Mouse (Mus musculus) midbrain, postnatal 0 days (tissue): ENCODE measurements around the gene Pmp22. TPM values are rescaled to one million over a fixed set of nuclear protein-coding genes. Genes with fewer than 3 reads are reported as not detected.
A peak's percentile ranks its signal among the peaks of the same experiment; 100 is the strongest.

Source experiments
- ATAC-seq: fragments of 200-750 bp; cut with Nextera tagmentation; 2 replicates; pipeline ENCODE4 v1.8.0; 2017; ENCODE audit warnings: moderate number of reproducible peaks, mild to moderate bottlenecking, moderate TSS enrichment, moderate library complexity; ENCODE audit not compliant: low FRiP score
- DNase-seq: peaks from one replicate; pipeline ENCODE4 v3.0.0-alpha.2; 2015; ENCODE audit warnings: low spot score
- H3K27ac ChIP-seq: fragments of 300-500 bp; sonication (generic); 2 replicates; pipeline ENCODE4 v1.5.1; 2014; ENCODE audit warnings: low read depth, mild to moderate bottlenecking, low read length, mixed read lengths
- H3K27me3 ChIP-seq: fragments of 300-500 bp; sonication (generic); 2 replicates; pipeline ENCODE4 v1.6.1; 2014; ENCODE audit warnings: low read length, control low read depth, mixed read lengths; ENCODE audit not compliant: insufficient read depth
- H3K36me3 ChIP-seq: fragments of 300-500 bp; sonication (generic); 2 replicates; pipeline ENCODE4 v1.6.1; 2014; ENCODE audit warnings: low read length, control low read depth, mixed read lengths; ENCODE audit not compliant: insufficient read depth
- H3K4me1 ChIP-seq: fragments of 300-500 bp; sonication (generic); 2 replicates; pipeline ENCODE4 v1.6.1; 2014; ENCODE audit warnings: mild to moderate bottlenecking, control low read depth, antibody characterized with exemption, low read length, mixed read lengths; ENCODE audit not compliant: insufficient read depth
- H3K4me2 ChIP-seq: fragments of 300-500 bp; sonication (generic); 2 replicates; pipeline ENCODE4 v1.6.1; 2014; ENCODE audit warnings: low read depth, mild to moderate bottlenecking, low read length, mixed read lengths; ENCODE audit not compliant: poor library complexity, severe bottlenecking
- H3K4me3 ChIP-seq: fragments of 300-500 bp; sonication (generic); 2 replicates; pipeline ENCODE4 v1.5.1; 2014; ENCODE audit warnings: low read depth, mild to moderate bottlenecking, low read length, moderate library complexity
- H3K9ac ChIP-seq: fragments of 300-500 bp; sonication (generic); replicated peaks from 2 replicates; pipeline ENCODE4 v1.6.1; 2014; ENCODE audit warnings: mild to moderate bottlenecking, low read length, moderate library complexity, mixed read lengths; ENCODE audit not compliant: poor library complexity, severe bottlenecking
- H3K9me3 ChIP-seq: fragments of 300-500 bp; sonication (generic); 2 replicates; pipeline ENCODE4 v1.6.1; 2016; ENCODE audit warnings: low read length, control low read depth
- CTCF ChIP-seq: IDR thresholded peaks from 2 replicates; pipeline ENCODE4 v1.5.1; 2016; ENCODE audit warnings: antibody characterized with exemption, mild to moderate bottlenecking
- WGBS: fragments of 180-500 bp; shearing (Covaris S2); extraction: QIAGEN DNeasy Blood & Tissue Kit; methylation state at CpG from one replicate; pipeline ENCODE4 v1.1.7; 2014; 5-methylcytosine and 5-hydroxymethylcytosine counted together
- polyA plus RNA-seq: library from polyadenylated mRNA; unstranded; fragments of >200 nt; fragmentation: Nextera tagmentation; extraction: Ambion mirVana; gene quantifications from 2 replicates; pipeline ENCODE4 v1.2.1, GENCODE M21; 2015
- total RNA-seq: library from RNA; depleted of rRNA; stranded (reverse); fragments of >200 nt; gene quantifications from 2 replicates; pipeline ENCODE4 v1.2.3, GENCODE M21; 2014

Gene Pmp22
- total and polyA plus RNA-seq, 2 experiments from 2014 or later: 29.8 to 39.1 TPM

DNA sequence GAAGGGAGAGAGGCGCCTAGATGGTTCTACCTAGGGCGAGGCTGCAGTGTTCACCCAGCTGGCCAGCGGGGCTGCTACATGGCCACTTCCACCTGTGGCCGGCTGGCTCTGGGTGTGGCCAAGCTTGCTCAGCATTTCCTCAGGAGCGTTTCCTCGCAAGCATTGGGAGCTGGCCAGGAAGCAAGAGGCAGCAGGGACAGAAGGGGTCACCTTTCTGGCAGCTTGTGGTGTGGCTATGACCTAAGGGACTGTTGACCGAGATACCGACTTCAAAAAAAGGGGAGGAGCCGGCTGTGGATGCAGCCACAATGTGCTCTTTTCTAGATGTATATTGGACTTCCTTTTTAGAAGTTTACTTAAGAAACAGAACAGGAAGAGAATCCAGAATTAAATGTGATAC, 593 bp downstream of the Pmp22 start:
- peaks cover 18% of the 10 kb centered on the region; the same call in 1 of the 2 replicates for H3K4me1 ChIP-seq
- 68% methylated on average over 9 of the region's 9 CpGs for WGBS
- peaks cover 38% of the 10 kb centered on the region for H3K27me3 ChIP-seq
- TF ChIP-seq CTCF: no peak
- H3K4me2 ChIP-seq: no peak overlapping the region
- no peaks in the 10 kb centered on the region for H3K36me3 ChIP-seq
- no peak overlapping the region for H3K4me3 ChIP-seq
- DNase-seq: no peak
- ATAC-seq: no peak
- no peak overlapping the region for H3K9ac ChIP-seq
- H3K27ac ChIP-seq: no peak overlapping the region
- no peaks in the 10 kb centered on the region for H3K9me3 ChIP-seq

DNA sequence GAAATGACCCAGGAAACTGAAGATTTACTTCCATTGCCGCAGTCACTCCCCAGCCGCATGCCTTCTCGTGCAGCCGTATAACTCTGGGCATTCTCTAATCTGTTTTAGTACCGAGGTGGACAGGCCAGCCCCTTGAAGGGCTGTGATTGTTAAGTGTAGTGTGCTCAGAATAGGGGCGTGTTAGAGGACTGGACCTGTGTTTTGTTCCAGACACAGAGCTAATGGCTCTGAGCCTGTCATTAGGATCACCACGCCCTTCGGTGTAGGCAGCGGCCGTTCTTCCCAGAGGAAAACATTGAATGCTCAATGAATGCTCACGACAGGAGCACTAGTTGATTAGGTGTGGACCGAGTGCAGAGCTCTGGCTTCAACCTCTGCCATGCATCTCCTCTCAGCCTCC, 1.1 kb downstream of the Pmp22 start:
- Histone ChIP-seq H3K4me2 (no peak overlapping the region), H3K36me3 (no peaks in the 10 kb centered on the region), H3K9me3 (no peaks in the 10 kb centered on the region), H3K4me1 (peaks cover 18% of the 10 kb centered on the region; the same call in 1 of the 2 replicates), H3K9ac (no peak overlapping the region), H3K27me3 (peaks cover 38% of the 10 kb centered on the region), H3K27ac (no peak overlapping the region), H3K4me3 (no peak overlapping the region)
- DNase-seq (no peak), ATAC-seq (no peak)
- no peak for TF ChIP-seq CTCF
- 62% methylated on average over 12 of the region's 12 CpGs for WGBS

- Histone ChIP-seq H3K9ac (no peak overlapping the region), H3K9me3 (no peaks in the 10 kb centered on the region), H3K27ac (no peak overlapping the region), H3K4me2 (peak overlapping the region; percentile 98), H3K4me1 (peaks cover 18% of the 10 kb centered on the region; the same call in 1 of the 2 replicates), H3K36me3 (no peaks in the 10 kb centered on the region), H3K27me3 (peaks cover 38% of the 10 kb centered on the region), H3K4me3 (no peak overlapping the region)
- no peak for TF ChIP-seq CTCF
- no peak for ATAC-seq
- DNase-seq: peak; percentile 69
- whole genome bisulfite sequencing: 48% methylated on average over 8 of the region's 8 CpGs
Measured at GRCm38 (mm10) chr11:63130497-63130896, 1.7 kb downstream of the Pmp22 start.

DNA sequence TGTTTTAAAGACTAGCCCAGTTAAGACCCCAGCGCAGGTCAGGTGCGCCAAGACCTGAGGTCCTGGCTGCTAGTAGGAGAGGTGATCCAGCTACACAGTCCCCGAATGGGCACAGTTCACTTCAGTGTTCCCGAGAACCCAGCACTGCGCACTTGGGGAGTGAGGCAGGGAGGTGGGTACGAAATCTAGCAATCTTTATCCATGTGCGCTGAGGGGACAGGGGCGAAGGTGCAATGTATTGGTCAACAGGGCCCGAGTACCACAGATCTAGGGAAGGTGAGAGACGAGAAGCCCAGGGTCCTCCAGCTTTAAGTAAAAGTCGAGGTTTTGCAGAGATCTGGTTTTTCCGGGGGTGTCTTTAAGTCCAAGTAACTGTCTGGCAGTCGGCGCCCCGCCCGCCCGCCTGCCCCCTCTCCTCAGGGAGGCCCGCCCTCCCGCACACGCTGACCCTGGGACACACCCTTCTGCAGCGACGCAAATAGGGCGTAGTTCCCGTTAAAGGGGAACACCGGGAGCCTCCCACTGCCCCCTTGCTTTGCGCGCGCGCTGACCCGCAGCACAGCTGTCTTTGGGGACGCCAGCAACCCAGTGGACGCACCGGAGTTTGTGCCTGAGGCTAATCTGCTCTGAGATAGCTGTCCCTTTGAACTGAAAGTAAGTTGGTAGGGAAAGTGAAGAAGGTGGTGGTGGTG, 2.4 kb downstream of the Pmp22 start:
- DNase-seq: peak; percentile 13
- Histone ChIP-seq H3K4me3 (peak overlapping the region; percentile 53), H3K4me2 (peak overlapping the region; percentile 98), H3K9me3 (no peaks in the 10 kb centered on the region), H3K36me3 (no peaks in the 10 kb centered on the region), H3K4me1 (peaks cover 18% of the 10 kb centered on the region; the same call in 1 of the 2 replicates), H3K9ac (no peak overlapping the region; the same call in 1 of the 2 replicates), H3K27me3 (peaks cover 38% of the 10 kb centered on the region), H3K27ac (no peak overlapping the region)
- no peak for ATAC-seq
- TF ChIP-seq CTCF: no peak
- WGBS: 7% methylated on average over 32 of the region's 33 CpGs

DNA sequence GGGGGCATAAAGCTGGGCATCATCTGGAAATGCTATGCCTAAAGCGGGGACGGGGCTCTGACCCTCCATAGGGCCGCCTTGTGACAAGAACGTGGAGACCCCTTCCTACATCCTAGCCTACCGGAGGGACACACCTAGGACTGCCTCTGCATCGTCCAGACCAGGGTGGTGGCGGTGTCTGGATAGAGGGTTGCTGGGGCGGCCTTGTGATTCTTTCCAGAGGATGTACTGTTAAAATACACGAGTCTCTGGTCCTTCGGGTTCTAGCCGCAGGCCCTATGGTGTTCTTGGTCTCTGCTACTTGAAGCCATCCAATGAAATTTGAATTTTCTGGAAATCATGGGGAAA, 2.9 kb downstream of the Pmp22 start:
- H3K36me3 ChIP-seq: no peaks in the 10 kb centered on the region
- 9% methylated on average over 11 of the region's 11 CpGs for WGBS
- DNase-seq: no peak
- no peaks in the 10 kb centered on the region for H3K9me3 ChIP-seq
- ATAC-seq: no peak
- H3K4me1 ChIP-seq: peaks cover 18% of the 10 kb centered on the region; the same call in 1 of the 2 replicates
- peaks cover 38% of the 10 kb centered on the region for H3K27me3 ChIP-seq
- no peak for TF ChIP-seq CTCF
- H3K9ac ChIP-seq: no peak overlapping the region
- H3K4me2 ChIP-seq: peak overlapping the region; percentile 98
- H3K4me3 ChIP-seq: peak overlapping the region; percentile 53
- no peak overlapping the region for H3K27ac ChIP-seq

DNA sequence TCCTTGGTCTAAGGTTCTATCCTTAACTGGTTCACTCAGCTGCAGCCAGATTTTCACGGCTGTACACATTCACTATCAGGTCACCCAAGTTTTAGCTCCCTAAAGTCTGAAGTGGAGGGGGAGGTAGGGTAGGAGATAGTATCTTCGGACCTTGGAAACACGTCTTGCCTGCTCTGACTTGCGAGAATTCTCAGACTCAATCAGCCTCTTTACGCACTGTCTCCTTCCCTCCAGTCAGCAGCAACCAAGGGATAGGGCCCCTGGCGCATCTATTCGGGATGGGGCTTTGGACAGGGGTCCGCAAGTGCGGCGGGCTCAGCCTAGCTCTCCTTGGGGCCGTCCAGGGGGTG, 3.3 kb downstream of the Pmp22 start:
- Histone ChIP-seq H3K27me3 (peaks cover 38% of the 10 kb centered on the region), H3K36me3 (no peaks in the 10 kb centered on the region), H3K4me2 (peak overlapping the region; percentile 98), H3K4me1 (peaks cover 18% of the 10 kb centered on the region; the same call in 1 of the 2 replicates), H3K9ac (peak overlapping the region; percentile 54), H3K4me3 (peak overlapping the region; percentile 53), H3K27ac (0 out of 2 replicates have a peak overlapping the region, but pooled peaks have one; percentile 38), H3K9me3 (no peaks in the 10 kb centered on the region)
- no peak for TF ChIP-seq CTCF
- ATAC-seq (no peak), DNase-seq (no peak)
- under 1% methylated on average over 11 of the region's 11 CpGs for WGBS
